Mouse (Mus musculus) left cerebral cortex, postnatal 25 days (tissue): ENCODE results near the gene Plcb4. TPM values are rescaled to one million over a fixed set of nuclear protein-coding genes. Genes with fewer than 3 reads are reported as not detected.
"Not testable (repeated sequence)": the region's sequence is repeated elsewhere in the genome, so short reads cannot be mapped to it uniquely, and the experiment has no call there.

Source experiments
- DNase-seq, 2 experiments: peaks; one replicate each; pipeline ENCODE4 v3.0.0; 2022; ENCODE audit warnings: low spot score in 2 of 2, mixed read lengths in 1 of 2
- intact Hi-C: fragments of 180-260 bp; cut with DNase I; formaldehyde crosslinking; loops from one replicate; pipeline ENCODE4 v1.15.1; 2025
- total RNA-seq, 2 experiments: library from RNA; stranded (reverse); gene quantifications; 2 replicates each; pipeline ENCODE4 v1.2.3; 2021

The Plcb4 gene
- total RNA-seq, 2 experiments from 2014 or later: 67.8 to 69.8 TPM

DNA sequence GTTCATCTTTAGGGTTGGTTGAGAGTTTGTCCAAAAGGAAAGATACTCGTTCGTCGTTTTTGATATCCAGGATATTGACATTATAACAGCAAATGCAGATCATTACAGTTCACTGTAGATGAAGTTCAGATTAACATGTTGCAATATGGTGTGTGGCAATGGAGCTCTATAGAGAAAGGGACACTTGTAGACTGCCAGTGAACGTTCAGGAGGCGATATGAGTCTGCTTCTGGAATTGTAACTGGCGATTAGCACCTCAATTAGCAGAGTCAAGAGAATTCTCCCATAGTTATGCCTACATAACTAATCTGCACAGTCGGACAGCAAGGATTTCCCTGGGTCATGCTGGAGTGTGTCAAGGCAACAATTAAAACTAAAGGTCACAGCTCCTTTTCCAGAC lies 210.8 kb downstream of the Plcb4 start:
- intact Hi-C loops: no loop called here
- no peak for DNase-seq

DNA sequence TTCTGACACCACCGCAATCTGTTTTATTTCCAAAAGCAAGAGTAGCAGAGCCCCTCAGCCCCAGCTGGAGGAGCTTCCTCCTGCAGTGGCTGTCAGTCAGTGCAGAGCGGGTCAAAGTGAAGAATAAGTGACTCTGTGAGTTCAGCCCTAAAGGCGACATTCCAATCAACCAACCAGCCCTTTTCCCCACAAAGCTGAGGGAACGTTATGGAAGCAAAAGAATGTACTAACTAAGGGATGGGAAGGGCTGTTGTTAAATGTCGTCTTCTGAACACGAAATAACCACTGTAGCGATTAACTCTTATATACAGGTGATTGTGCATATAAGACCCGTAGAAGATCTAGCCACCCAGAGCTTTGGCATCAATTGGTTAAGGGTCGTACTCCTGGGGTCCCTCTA lies 214.3 kb downstream of the Plcb4 start:
- intact Hi-C loops: no loop called here
- no peak for DNase-seq

DNA sequence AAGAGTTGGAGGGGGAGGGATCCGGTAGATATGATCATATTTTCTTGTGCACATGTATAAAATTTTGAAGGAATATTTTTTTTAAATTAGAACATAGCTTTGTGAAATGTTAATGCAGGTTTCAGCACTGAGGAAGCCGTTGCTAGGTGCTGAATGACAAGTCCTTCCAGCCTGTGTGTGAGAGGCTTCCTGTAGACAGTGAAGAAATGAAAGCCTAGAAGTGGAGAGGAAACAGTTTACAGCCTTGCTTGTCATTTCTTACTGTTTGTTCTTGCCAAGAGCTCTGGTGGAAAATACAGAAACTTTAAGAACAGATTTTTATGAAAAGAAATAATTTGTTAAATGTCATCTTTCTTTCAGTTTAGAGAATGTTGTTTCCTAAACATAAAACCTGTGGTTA lies 214.9 kb downstream of the Plcb4 start:
- intact Hi-C loops: no loop called here
- no peak for DNase-seq

DNA sequence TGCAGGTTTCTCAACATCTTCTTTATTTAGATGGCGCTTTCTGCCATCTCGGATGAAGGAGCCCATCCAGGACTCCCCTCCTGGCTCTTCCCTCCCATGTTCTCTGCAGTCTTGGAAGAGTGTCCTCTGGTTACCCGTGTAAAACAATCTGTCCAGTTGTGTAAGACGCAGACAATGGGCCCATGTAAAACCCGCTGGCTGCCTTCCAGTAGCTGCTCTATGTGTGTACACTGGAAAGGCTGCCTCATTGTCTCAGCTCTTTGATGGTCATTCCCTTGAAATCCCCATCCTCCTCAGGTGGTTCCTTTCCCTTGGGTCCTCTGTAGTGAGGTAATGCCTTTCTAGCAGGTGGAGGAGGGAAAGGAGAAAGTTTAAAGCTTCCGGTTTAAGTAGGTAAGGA lies 216.7 kb downstream of the Plcb4 start:
- intact Hi-C loops: no loop called here
- peak in 1 of 2 experiments; percentile 28 for DNase-seq

DNA sequence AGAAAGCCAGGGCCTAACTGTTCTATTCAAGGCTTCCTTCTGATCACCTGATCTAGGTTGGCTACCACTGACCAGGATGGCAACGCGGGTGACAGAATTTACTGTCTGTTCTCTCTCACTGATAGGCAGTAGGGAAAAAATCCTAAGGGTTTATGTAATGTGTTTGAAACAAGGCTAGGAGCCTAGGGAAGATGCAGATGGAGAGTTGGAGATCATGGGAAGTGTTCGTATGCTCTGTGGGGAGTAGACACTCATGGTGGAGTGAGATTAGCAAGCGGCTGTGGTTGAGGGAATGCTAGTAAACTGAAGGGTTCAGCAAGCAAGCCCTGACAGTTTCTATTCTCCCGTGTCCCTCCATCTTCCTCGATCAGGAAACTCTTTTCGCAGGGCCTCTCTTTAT lies 220.5 kb downstream of the Plcb4 start:
- intact Hi-C loops: no loop called here
- DNase-seq: no peak

DNA sequence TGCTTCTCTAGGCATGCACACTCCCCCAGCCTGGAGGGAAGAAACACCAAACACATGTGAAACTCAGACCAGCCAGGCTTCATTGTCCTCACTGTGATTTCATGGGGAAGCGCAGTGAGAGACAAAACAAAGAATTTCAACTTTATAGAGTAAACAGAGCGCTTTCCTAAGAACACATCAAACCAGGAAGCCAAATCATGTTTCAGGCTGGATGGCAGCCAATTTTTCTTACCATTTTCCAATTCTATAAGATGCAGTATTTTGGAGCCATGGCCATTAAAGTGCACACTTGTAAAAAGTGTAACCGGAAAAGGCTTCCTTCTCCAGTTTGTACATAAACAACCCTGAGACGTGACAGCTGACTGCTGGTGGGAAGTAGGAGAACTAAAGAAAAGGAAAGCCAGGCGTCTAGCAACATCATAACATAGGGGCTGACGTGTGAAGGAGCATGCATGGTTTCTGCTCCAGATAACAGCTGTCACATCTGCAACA lies 221.5 kb downstream of the Plcb4 start:
- no peak for DNase-seq
- intact Hi-C loops: no loop called here

DNA sequence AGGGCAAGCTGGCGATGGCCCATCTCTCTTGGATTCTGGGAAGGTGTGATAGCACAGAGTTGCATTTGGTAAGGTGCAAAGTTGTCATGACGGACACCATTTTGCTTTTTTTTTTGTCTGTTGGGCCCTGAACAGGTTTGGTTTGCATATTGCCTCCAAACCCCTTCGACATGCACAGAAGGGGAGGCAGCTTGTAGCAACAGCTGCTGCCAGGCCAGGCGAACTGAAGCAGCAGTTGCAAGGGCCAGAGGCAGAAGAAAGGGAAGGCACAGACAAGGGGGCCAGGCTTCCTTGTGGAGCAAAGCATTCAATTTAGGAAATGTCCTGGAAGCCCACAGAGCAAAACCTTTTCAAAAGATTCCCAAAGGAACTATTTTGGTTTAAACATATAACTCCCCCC lies 224.5 kb downstream of the Plcb4 start:
- intact Hi-C loops: no loop called here
- no peak for DNase-seq

DNA sequence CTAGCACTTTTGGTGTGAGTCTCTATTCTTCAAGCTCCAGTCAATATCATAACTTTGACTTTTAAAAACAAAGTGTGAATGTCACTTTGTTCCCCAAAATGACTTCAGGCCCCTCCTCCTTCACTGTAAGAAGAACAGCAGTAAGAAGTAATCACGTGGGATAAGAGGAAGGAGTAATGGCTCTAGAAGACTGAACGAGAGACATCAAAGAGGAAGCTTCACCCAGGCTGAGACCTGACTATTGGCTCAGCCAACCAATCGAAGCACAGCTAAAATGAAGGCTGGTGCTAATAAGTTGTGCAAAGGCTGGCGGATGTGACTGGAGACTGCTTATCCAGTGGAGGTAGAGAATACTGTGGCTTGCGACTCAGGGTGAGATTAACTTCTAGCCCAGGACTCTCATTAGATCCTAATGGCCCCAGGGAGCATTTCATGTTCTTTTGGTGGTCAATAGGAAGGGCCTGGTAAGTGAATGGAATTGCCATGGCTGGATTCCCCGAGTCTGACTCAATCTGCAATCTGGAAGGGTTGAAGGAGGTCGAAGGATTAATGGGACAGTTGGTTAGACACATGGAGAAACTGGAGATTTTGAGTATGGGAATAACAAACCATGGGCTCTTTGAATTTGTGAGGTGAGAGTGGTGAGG lies 225.8 kb downstream of the Plcb4 start:
- no peak for DNase-seq
- intact Hi-C loops: no loop called here

DNA sequence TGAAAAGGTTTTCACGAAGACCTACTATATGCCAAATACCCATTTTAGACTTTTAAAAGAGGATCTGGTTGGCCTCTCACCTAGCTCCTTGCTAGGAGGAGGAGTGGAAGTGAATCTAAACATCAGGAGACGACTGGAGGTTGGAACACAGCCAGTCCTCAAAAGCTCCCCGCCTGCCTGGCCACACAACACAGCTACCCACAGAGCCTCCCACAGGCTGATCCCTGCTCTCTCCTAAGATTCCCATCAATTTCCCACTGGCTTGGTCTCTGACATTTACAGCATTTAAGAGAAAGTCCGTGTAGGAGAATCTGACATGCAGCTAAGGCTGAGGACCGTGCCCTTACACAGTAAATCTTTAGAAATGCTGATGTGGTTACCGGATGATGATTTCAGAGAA lies 226.8 kb downstream of the Plcb4 start:
- intact Hi-C loops: no loop called here
- DNase-seq: no peak

DNA sequence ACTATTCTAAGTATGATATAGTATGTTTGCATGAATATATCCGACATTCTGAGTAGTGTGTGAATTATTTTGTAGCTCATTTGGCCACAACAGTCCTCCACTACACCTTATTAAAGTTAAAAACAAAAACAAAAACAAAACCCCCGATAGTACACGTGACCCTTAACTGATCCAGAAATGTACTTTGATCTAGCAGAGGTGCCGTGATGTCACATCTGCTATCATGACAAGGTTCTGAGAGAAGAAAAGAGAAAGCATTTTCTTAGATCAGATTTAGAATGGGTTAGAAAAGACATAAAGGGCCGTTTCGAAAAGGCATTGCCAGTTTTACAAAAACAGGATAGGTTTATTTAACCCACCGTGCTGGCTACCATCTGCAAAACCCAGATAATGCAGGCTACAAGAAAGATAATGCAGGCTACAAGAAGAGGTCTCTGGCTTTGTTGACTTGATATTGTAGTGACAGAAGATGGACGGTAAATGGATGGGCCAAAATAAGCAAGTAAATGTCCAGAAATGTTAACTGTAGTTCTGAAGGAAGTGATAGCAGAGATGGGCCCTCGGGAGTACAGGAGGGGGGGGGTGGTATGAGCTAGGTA lies 227.4 kb downstream of the Plcb4 start:
- intact Hi-C loops: no loop called here

DNA sequence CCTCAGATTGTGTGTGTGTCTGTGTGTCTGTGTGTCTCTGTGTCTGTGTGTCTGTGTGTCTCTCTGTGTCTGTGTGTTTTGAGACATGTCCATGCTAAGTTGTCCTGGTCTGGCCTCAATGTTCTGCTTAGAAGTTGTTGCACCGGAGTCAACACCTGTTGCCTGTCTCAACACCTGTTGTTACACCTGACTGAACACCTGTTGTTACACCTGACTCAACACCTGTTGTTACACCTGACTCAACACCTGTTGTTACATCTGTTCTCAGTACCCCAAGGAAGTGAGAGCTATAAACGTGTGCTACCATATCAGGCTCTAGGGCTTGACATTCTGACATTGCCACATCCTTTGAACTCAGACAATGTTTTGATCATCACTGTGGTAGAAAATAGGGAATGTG lies 229.0 kb downstream of the Plcb4 start:
- DNase-seq: no peak
- intact Hi-C loops: no loop called here

More for the DNA sequence above, 227.4 kb downstream of the Plcb4 start:
- no peak for DNase-seq

DNA sequence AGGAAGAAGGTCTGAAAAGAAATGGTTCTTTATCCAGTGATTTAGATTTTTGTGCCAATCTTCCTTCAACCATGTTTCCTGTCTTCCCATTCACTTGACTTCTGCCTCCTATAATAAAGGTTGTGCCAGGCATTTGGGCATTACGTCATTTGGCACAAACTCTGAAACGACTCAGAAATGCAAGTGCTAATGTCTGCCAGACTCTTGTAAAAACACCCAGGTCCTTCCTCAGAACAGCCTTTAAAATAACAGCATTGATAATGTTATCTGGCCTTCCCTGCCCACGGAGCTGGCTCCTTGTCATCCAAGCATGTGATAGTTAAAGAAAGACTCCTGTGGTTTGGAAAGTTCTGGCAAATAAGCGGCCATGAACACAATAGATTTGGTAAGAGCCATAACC lies 229.4 kb downstream of the Plcb4 start:
- intact Hi-C loops: no loop called here
- no peak for DNase-seq

DNA sequence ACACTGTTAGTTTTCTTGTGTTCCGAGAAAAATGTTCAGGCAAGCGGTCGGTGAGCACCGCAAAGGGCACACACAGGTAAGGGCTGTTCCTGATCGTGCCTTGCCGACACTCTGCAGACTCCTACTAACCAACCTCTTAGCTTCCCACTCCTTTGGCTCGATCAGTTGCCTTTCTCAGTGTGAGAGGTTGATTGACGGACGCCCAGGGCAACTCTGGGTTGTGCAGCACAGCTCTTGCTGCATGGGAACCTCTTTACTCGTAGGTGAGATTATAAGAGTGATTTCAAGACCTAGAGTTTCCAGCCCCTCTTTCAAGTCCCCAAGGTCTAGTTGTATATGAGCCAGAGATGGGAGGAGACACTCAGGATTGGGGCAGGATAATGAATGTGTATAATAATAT lies 230.0 kb downstream of the Plcb4 start:
- intact Hi-C loops: no loop called here
- DNase-seq: no peak

DNA sequence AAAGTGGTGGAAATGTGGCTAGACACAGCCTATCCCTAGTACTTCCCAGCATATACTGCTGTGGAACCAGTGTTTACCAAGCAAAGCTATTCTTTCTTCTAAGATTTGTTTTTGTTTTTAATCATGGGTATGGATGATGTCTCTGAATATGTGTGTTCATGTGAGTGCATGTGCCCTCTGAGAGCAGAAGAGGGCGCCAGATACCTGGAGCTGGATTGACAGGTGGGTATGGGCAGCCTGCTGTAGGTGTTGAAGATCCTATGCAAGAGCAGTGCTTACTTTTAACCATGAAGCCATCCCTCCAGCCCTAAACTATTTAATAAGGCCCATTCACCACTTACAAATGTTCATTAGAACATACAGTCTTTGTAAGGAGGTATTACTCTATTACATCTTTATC lies 231.3 kb downstream of the Plcb4 start:
- intact Hi-C loops: no loop called here
- DNase-seq: no peak

DNA sequence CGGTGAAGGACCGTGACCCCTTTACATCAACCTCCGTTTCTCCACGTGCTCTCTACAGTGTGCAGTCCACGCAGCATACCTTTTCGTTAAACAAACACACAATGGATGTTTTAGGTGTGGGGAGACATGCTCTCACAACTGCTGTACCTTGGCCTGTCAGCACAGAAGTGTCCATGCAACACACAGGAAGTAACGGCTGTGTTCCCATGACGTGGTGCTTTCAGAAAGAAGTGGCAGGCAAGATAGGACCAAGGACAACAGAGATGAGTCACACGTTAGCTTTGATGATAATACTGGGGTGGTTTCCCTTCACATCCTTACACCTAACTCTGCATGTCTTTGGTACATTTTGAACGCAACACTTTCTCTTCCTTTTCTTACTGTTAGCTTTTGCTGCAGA lies 232.3 kb downstream of the Plcb4 start:
- DNase-seq: no peak
- intact Hi-C loops: no loop called here

DNA sequence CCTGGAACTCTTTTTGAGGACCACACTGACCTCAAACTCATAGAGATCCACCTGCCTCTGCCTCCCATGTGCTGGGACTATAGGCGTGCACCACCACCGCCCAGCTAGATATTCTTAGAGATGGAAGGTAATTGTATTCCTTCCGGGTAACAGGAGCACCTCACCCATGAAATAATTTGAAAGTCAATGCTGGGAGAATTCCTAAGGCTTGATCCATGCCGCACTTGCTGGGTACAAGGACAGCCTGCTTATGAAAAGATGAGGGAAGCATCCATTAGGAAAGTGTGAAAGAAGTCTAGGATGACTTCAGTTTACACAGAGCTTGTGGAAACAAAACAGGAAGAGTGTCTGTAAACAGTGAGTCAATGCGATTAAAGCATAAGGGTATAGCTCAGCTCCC lies 232.9 kb downstream of the Plcb4 start:
- no peak for DNase-seq
- intact Hi-C loops: no loop called here

DNA sequence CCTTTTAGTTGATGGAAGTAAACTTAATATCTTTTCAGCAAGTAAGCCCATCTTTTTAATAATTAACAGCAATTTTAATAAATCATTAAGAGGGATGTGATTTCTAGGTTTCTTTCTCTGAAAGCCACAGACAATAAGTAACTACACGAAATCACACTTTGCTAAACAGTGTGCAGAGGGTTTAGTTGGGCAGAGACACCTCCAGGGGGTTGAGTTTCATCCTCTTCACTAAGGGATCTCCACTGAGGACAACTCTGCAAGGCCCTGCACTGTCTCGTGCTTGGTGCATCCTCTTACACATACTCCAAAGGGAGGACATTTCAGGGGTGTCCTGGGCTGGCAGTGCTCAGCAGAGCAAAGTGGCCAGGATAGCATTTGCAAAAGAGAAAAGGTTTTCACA lies 235.8 kb downstream of the Plcb4 start:
- no peak for DNase-seq
- intact Hi-C loops: no loop called here

DNA sequence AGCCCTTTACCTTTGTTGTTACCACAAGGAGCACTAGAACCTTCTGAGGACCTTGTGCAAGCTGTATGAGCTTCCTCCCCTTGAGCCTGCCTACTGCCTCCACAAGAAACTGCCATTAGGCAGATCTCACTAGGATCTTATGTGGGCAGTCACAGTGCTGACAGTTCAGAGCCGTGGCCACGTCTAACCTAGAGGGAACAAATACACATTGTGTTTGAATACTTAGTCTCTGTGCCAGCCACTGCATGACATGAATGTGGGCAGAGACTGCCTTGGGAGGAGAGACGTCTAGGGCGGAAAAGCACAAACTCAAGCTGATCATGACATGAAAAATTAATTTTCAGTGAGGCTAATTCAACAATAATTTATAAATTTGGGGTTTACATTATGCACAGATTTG lies 239.2 kb downstream of the Plcb4 start:
- intact Hi-C loops: no loop called here
- DNase-seq: no peak

DNA sequence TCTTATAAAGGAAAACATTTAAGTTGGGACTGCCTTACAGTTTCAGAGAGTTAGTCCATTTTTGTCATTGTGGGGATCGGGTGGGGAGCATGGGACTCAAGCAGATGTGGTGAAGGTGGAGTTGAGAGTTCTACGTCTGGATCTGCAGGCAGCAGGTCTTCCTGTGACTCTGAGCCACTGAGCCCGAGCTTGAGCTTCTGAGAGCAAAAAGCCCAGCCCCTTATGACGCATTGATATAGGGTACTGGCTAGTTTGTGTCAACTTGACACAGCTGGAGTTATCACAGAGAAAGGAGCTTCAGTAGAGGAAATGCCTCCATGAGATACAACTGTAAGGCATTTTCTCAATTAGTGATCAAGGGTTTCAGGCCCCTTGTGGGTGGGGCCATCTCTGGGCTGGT lies 241.1 kb downstream of the Plcb4 start:
- intact Hi-C loops, DNase-seq: not testable (repeated sequence)

DNA sequence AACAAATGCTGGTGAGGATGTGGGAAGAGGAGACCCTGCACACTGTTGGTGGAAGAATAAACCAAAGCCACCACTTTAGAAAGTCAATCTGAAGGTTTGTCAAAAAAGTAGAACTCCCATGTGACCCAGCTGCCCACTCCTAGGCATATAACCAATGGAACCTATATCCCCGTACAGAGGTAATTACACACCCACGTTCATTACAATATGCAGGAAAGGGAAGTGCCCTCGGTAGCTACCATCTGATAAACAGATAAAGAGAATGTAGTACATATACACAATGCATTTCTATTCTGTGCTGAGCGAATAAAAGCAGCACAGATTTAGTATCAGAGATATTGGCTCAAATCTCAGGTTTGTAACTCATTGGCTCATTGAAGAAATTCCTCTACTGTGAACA lies 242.2 kb downstream of the Plcb4 start:
- no peak for DNase-seq
- intact Hi-C loops: no loop called here

DNA sequence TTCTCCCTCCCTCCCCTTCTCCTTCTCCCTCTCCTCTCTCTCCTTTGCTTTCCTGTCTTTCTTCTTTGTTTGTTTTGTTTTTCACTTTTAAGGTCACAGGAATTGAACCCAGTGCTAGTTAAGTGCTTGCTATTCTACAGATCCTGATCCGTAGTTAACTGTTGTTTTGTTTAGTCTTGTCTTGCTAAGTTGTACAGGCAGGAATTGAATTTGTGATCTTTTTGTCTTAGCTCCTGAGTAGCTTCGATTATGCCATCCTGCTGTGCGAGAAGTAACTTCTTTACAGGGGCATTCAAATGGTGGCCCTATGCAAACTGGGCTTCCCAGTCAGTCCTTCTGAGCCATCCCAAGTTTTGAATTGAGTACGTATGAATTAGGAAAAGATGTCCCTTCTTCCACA lies 245.5 kb downstream of the Plcb4 start:
- no peak for DNase-seq
- intact Hi-C loops: no loop called here

DNA sequence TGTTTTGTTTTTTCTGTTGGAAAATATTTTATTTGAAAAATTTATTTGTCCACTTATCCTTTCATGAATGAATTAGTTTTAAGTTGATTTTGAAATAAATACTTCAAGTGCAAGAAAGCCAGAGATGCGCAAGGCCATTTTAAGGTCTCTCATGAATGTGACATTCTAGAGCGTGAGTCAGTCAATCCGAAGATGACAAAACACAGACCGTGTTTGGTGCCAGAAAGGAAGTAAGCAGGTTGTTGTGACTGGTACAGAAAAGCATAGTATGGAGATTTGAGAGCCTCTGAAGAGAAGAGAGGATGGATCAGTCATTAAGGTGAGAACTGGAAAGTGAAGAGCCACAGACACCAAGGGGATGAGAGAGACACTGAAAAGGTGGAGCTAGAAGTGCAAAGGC lies 246.0 kb downstream of the Plcb4 start:
- intact Hi-C loops: no loop called here
- no peak for DNase-seq
